Mouse (Mus musculus) left cerebral cortex, postnatal 14 days (tissue): ENCODE measurements around the gene Heatr4. TPM values are rescaled to one million over a fixed set of nuclear protein-coding genes. Genes with fewer than 3 reads are reported as not detected.
"Not testable (repeated sequence)": the region's sequence is repeated elsewhere in the genome, so short reads cannot be mapped to it uniquely, and the experiment has no call there.

Source experiments
- DNase-seq, 2 experiments: peaks; one replicate each; pipeline ENCODE4 v3.0.0; 2021 to 2022; ENCODE audit warnings: low spot score in 2 of 2, mixed read lengths in 1 of 2
- intact Hi-C: fragments of 180-260 bp; cut with DNase I; formaldehyde crosslinking; loops from one replicate; pipeline ENCODE4 v1.15.1; 2025
- total RNA-seq, 2 experiments: library from RNA; stranded (reverse); gene quantifications; 2 replicates each; pipeline ENCODE4 v1.2.3; 2021

The Heatr4 gene
- total RNA-seq, 2 experiments from 2014 or later: 0.11 to 0.15 TPM

DNA sequence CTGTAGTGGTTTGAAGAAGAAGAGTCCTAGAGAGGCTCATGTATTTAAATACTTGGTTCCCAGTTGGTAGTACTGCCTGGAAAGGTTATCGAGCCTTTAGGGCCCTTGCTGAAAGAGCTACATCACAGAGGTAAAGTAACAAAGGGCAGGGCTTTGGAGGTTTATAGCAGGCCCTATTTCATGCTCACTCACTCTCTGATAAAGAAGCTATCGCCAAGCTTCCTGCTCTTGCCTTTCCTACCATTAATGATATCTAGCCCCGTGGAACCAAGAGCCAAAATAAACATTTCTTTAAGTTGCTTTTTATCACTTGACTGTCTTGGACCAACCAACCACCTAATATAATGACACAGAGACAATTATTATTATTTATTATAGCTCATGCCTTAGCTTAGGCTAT is 15.8 kb upstream of the Heatr4 start:
- intact Hi-C loops: no loop called here
- DNase-seq: no peak

DNA sequence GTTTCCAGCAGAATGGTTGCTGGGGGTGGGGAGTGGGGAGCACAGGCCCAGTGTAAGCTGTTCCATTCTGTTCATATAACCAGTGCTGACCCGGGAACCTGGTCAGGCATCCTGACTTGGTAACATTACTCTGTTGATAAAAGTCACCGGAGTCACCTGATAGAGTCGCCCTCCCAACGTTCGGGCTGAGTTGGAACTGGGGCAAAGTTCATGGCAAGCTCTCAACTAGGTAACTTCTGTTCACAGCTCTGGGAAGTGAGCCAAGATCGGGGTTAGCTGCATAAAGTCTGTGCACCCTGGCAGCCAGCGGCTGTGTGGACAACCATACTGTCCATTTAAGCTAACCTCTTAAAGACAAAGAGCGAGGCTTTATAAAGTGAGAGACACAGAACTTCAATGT is 14.6 kb upstream of the Heatr4 start:
- intact Hi-C loops, DNase-seq: not testable (repeated sequence)

DNA sequence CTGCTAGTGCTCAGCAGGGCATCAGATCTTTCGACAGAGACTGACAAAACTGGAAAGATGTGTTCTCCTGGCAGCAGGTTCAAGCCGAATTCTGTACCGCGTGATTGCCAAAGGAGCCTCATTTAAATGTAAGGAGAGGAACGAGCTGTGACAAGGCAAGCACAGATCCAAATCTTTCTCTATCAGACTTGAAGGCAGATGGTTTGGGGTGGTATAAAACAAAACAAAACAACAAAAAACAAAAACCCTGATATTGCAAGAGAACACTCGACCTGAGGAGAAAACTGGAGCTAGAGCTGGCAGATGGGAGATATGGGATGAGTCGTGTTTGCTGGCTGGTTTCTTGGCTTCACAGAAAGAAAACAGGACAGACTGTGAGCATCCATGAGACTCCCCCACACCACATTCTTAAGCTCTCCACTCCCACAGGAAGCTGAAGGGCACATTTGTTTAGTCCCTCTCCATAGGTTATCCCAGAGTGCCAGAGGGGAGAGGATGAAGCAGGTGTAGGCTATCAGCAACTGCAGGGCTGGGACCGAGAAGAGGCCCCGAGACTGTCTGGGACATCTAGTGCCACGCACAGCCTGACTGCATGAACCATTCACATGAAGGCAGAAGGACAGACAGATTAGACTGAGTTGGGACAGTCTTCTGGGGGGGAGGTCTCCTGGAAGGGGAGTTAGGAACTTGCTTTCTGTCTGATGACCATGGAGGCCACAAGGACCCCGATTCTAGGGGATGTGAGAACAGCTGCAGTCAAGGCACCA is 13.9 kb upstream of the Heatr4 start:
- intact Hi-C loops: no loop called here

DNA sequence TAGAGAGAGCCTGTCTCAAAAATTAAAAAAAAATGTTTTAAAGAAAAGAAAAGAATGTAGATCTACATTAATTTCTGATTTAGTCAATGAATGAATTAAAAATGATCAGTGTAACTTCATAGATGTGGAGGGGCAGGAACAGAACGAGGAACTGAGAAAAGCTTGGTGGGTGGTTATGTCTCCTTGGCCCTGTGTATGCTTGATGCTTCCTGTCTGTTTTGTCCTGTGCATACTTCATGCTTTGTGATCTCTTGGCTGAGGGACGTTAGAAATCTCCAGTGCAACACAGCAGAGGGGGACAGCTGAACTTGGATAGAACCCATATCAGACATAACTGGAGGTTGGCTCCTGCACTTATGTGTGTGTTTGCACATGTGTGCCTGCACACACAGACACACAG is 12.6 kb upstream of the Heatr4 start:
- intact Hi-C loops: no loop called here
- DNase-seq: no peak

More for the DNA sequence above, 13.9 kb upstream of the Heatr4 start:
- DNase-seq: peak in 1 of 2 experiments; percentile 23

DNA sequence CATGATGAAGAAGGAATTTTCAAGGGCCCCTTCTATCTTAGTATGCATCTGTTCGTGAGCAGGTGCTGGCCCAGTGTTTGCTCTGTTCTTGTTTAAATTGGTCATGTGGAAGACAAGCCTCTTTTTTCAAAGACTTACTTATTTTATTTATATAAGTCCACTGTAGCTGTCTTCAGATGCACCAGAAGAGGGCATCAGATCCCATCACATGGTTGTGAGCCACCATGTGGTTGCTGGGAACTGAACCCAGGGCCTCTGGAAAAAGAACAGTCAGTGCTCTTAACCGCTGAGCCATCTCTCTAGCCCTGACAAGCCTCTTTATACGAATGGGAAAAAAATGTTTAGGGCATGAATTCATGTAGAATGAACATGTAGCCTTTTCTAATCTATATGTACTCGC is 4.7 kb upstream of the Heatr4 start:
- no peak for DNase-seq
- intact Hi-C loops: no loop called here

DNA sequence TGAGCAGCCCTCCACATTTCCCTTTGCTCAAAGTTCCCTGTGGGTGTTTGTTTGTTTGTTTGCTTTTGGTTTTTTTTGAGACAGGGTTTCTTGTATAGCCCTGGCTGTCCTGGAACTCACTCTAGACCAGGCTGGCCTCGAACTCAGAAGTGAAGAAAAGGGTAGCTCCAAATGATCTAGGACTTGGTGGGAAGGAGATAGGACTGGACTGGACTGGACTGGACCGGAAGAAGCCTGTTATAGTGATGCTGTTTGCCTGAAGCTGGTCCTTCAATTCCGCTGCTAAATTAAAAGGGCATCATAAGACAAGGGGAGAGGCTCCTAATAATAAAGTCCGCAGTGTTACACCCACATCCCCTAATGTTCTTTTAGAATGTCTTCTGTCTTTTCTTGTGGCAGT is 3.8 kb upstream of the Heatr4 start:
- intact Hi-C loops: no loop called here
- DNase-seq: no peak

DNA sequence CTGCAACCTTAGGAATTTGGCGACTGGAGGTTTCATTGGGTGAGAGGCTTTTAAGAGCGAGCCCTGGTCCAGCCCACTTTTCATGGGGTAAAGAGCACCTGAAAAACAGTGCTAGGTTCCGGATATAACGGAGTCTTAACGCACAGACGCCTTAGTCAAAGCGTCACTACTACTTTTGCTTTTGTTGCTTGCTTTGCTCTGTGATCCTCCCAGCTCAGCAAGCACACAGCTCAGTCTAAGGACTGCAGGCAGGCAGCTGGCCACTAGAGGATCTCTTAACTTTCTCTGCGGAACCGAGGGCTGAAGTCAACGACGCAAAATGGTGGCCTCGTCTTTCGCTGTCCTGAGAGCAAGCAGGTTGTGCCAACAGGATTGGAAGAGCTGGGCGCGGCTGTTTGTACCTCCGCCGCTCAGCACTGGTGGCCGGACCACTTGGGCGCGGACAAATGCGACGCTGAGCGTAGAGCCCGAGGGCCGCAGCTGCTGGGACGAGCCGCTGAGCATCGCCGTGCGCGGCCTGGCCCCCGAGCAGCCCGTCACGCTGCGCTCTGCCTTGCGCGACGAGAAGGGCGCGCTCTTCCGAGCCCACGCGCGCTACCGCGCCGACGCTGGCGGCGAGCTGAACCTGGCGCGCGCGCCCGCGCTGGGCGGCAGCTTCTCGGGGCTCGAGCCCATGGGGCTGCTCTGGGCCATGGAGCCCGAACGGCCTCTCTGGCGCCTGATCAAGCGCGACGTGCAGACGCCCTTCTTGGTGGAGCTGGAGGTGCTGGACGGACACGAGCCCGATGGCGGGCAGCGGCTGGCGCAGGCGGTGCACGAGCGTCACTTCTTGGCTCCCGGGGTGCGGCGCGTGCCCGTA is 3.2 kb upstream of the Heatr4 start, which contains the start of gene Acot2:
Gene Acot2 (plus strand): TSS at position 279 of the 859 bp plus-strand sequence.
- intact Hi-C loops: no loop called here
- DNase-seq: peak; percentile 73 to 87

DNA sequence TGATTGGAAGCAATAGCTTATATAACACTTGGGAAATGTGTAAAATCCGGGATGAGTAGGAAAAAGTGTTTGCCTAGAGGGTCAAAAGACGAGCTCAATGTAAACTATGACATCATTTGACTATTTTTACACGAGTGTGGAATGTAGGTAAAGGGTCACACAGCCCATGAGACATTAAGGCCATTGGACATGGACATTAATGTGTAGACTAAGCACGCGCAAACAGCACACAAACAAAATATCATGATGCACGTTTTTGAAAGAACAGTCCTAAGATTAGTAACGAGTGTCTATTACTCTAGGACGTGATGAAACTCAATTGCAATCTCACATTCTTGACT is 2.6 kb upstream of the Heatr4 start:
- intact Hi-C loops: no loop called here
- DNase-seq: no peak

DNA sequence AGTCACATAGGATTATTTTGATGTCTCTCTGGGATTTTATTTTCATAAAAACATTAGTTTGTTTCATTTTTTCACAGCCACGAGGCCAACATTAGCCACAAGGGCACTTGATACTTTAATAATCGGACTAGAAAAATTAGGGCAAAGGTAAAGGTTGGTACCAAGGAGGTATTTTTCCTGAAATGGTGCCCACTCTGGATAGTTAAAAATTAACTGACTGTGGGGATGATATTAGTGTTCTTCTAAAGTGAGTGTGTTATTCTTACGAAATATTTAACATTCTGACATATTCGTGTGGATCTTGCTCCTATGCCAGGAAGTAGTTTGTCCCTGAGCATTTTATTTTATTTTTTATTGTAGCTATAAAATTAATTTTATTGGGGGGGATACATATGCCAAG is 3.0 kb downstream of the Heatr4 start:
- no peak for DNase-seq
- intact Hi-C loops: no loop called here

DNA sequence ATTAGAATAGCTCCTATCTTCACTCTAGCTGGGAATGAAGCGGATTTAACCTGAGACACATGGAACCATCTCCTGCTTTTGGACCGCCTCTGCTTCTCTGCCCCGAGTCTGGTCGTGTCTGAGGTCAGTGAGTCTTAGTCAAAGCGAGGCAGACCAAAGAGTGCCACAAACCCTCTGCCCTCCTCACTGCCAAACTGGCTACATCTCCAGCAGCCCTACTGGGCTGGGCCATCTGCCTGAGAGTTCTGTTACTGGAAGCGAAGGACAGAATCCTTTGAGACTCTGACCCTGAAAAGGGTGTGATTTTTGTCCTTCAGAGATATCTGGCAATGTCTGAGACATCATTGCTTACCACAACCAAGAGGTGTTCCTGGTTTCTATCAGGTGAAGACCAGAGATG is 5.8 kb downstream of the Heatr4 start:
- no peak for DNase-seq
- intact Hi-C loops: no loop called here

DNA sequence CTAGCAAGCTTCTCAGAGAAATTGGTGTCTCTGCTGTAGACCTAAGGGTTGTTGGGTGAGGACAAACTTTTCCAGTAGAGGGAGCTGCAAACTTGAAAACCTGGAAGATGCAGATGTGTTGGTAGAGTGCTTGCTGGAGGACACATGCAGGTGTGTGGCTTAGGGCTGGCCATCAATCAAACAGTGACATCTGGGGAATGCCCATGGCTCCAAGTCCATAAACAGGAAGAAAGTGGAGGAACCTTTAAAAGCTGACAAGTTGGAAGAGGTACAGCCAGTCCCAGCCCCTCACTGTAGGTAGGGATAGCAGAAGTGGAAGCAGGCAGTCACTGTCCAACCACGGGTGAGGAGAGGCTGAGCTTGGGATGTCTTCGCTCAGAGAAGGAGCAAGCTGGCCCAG is 12.5 kb downstream of the Heatr4 start:
- intact Hi-C loops: loop anchor here (2.0 to 5.0 kb wide), 2 partner anchors 59 to 90 kb away; no protein-coding TSS in a partner anchor
- DNase-seq: peak; percentile 46 to 58

DNA sequence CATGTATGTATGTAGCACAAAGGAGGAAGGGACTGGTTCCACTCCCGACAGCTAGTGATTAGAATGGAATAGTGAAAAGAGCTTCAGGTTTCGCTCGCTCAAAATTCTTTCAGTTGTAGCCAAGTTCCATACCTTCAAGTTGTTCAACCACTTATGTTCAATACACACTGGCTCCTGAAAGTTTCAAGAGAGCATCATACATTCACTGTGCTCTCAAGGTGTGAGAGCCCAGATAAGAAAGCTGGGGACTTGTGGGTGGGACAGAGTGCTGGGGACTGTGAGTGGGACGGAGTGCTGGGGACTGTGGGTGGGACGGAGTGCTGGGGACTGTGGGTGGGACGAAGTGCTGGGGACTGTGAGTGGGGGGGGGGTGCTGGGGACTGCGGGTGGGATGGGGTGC is 19.4 kb downstream of the Heatr4 start:
- intact Hi-C loops: no loop called here
- DNase-seq: no peak

DNA sequence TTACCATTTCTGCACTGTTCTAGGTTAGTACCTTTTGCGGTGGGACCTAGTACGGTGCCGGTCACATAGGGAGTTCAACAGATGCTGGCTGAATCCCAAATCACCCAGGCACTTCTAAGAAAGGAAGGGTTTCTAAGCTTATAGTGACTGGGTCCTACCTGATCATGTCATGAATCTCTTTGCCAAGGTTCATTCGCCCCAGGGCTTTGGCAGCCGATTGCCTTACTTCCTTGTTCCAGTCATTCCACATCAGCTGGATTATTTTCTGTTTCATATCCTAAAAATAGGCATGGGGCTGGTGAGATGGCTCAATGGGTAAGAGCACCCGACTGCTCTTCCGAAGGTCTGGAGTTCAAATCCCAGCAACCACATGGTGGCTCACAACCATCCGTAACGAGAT is 26.4 kb downstream of the Heatr4 start:
- DNase-seq: no peak
- intact Hi-C loops: loop anchor here (10.0 kb wide), 1 partner anchor 243 kb away; no protein-coding TSS in a partner anchor

DNA sequence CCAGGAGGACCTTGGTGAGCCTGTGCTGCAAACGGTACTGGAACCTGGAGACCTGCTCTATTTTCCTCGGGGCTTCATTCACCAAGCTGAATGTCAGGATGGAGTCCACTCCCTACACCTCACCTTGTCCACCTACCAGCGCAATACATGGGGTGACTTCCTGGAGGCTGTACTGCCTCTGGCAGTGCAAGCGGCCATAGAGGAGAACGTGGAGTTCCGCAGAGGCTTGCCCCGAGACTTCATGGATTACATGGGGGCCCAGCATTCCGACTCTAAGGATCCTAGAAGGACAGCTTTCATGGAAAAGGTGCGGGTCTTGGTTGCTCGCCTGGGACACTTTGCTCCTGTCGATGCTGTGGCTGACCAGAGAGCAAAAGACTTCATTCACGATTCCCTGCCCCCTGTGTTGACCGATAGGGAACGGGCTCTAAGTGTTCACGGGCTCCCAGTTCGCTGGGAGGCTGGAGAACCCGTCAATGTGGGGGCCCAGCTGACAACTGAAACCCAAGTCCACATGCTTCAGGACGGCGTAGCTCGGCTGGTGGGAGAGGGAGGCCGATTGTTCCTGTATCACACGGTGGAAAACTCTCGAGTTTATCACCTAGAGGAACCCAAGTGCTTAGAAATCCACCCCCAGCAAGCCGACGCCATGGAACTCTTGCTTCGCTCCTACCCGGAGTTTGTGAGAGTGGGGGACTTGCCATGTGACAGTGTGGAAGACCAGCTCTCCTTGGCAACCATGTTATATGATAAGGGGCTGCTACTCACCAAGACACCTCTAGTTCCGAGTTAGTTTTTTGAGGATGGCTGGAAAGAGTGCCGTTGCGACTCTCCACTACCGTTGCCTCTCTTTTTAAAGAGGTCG is 32.7 kb downstream of the Heatr4 start:
- intact Hi-C loops: loop anchor here (10.0 kb wide), 1 partner anchor 237 kb away; no protein-coding TSS in a partner anchor
- no peak for DNase-seq

DNA sequence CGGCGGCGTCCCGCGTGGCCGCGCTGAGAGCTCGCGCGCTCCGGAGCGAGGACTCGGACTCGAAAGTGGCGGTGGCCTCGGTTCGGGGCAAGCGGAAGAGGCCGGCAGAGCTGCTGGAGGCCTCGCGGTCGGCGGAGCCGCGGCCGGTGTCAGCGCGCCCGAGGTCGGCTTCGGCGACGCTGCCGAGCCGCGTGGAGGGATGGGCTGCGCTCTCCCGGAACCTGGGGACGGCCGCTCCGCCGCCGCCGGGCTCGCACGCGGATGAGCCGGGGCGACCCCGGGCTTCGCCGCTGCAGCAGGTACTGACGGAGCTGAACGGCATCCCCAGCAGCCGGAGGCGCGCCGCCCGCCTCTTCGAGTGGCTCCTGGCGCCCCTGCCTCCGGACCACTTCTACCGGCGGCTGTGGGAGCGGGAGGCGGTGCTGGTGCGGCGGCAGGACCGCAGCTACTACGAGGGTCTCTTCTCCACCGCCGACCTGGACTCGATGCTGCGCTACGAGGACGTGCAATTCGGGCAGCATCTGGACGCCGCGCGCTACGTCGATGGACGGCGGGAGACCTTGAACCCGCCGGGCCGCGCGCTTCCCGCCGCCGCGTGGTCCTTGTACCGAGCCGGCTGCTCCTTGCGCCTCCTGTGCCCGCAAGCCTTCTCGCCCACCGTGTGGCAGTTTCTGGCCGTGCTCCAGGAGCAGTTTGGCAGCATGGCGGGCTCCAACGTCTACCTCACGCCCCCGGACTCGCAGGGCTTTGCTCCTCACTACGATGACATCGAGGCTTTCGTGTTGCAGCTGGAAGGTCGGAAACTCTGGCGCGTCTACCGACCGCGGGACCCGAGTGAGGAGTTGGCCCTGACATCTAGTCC is 33.6 kb downstream of the Heatr4 start:
- intact Hi-C loops: loop anchor here (10.0 kb wide), 1 partner anchor 236 kb away; no protein-coding TSS in a partner anchor
- DNase-seq: peak; percentile 51 to 66

DNA sequence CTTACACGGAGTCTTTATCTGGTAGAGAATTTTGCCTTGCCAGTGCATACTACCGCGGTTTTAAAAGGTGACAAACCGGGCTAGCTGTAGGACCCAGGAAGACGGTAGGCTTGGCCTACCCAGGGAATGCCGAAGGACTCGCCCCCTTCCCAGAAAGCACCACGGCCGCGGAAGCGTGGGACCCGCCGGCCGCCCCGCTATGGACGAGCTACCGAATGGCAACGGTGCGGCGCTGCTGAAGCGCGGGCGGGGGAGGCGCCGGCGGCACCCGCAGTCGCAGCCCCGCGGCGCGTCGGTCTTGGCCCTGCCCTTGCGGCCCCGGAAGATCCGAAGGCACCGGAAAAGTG is 34.2 kb downstream of the Heatr4 start, which contains the start of gene Riox1:
Gene Riox1 (plus strand): TSS at position 116 of the 347 bp plus-strand sequence.
- intact Hi-C loops: loop anchor here (10.0 kb wide), 1 partner anchor 236 kb away; no protein-coding TSS in a partner anchor
- DNase-seq: peak; percentile 79 to 86

DNA sequence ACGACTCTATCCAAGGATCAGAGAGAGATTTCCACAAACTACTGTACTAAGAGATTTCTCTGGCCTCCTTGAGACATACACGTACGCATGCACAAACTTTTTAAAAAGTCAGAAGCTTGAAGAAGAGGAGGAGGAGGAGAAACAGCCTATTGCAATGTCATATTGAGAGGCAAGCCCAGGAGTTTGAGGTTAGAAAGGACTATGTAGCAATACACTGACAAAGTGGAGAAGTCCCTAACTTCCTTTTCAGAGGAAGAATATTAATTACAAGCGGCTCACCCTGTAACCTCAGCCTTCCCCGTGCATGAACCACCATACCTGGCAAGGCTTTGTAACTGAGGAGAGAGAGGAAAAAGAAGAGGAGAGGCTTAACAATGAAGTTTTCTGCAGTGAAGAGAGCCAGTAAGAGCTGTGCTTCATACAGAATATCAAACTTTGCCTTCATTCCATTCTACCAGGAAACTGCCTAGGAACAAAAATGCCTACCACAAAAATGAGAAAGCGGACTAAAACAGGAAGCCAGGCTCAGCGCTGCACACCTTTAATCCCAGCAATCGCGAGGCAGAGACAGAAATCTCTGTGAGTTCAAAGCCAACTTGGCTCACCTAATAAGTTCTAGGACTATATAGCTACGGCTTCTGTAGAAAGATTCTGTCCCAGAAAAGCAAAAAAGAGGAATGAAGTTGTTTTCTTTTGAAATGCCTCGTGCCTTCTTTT is 34.7 kb downstream of the Heatr4 start:
- intact Hi-C loops: loop anchor here (10.0 kb wide), 1 partner anchor 235 kb away; no protein-coding TSS in a partner anchor
- no peak for DNase-seq

DNA sequence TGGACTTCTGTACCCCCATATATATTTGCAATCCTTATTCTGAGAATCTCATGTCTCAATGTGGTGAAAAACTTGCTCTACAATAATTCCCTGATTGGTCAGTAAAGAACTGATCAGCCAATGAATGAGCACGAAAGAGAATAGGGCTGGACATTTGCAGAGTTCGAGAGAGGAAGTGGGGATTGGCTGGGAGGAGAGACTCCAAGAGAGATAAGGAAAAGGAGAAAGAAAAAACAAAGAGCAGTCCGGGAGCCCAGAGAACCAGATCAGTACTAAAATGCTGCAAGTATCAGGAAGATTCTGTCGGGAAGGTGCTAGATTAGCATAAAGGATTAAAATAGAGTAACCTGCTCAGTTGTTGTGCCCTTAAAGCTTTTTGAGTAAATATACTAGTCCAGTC is 35.6 kb downstream of the Heatr4 start:
- intact Hi-C loops: no loop called here
- DNase-seq: no peak
